Mouse (Mus musculus) activated CD4-positive, CD25-positive, alpha-beta regulatory T cell, adult 9 weeks (primary cell): ENCODE data around the gene Tsga10ip. TPM values are rescaled to one million over a fixed set of nuclear protein-coding genes. Genes with fewer than 3 reads are reported as not detected.

Experiments used
- polyA plus RNA-seq: library from polyadenylated mRNA; unstranded; fragments of 100-300 nt; shearing (Covaris generic); gene quantifications from one replicate; pipeline ENCODE4 v1.2.1, GENCODE M21; 2017

Gene Tsga10ip
- 0.60 TPM for polyA plus RNA-seq

DNA sequence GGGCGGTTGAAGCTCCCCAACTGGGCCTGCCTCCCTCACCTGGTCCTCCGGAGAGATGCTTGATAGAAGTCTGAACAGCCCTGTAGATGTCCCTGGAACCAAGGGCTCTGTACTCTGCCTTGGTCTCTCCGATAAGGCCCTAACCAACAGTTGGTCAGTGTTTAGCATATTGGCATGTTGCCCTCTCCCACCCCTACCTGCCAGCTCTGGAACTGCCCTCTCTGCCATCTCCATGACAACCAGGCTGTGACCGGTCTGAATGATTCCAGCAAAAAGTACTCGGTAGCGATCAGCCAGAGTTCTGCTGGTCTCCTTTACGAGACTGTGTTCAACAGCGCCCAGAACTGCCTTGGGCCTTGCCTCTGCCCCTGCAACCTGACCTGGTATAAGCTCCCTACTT, at the start of gene Tsga10ip:
Gene Tsga10ip, minus strand, starts transcription at position 234 of the 400 bp plus-strand sequence.

DNA sequence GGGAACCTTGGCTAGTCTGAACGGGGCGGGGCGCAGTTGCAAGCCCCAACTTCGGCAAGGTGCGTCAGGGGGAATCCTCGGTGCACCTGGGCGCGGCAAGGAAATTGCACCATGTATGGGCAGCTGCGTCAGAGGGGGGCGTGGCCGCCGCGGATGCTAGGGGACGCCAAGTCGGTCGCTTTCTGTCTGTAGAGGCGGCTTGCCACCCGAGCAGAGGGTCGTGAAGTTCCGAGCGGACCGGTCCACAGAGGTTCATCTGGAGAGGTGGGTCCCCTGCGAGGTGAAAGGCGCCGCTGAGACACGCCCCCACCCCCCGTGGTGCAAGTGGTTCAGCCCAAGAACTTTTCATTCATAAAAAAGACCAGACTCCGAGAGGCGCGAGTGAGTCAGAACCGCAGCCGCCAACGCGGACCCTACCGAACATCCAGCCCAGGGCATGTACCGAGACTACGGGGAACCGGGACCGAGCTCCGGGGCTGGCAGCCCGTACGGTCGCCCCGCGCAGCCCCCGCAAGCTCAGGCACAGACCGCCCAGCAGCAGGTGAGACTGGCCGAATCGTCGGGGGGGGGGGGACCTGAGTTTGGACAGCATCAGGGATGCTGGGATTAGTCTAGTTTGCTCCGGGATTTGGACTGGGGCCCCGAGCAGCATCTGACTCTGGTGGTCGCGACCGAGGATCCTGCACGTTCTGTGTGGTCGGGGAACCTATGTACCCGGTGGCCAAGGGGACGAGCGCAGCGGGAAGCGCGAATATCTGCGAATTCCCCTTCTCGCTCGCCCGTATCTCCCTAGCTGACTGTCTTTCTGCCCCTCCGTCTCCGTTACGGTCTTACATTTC, 45.4 kb upstream of the Tsga10ip start, which contains the start of gene Fosl1:
Gene Fosl1, plus strand, starts transcription at position 33 of the 839 bp plus-strand sequence.

DNA sequence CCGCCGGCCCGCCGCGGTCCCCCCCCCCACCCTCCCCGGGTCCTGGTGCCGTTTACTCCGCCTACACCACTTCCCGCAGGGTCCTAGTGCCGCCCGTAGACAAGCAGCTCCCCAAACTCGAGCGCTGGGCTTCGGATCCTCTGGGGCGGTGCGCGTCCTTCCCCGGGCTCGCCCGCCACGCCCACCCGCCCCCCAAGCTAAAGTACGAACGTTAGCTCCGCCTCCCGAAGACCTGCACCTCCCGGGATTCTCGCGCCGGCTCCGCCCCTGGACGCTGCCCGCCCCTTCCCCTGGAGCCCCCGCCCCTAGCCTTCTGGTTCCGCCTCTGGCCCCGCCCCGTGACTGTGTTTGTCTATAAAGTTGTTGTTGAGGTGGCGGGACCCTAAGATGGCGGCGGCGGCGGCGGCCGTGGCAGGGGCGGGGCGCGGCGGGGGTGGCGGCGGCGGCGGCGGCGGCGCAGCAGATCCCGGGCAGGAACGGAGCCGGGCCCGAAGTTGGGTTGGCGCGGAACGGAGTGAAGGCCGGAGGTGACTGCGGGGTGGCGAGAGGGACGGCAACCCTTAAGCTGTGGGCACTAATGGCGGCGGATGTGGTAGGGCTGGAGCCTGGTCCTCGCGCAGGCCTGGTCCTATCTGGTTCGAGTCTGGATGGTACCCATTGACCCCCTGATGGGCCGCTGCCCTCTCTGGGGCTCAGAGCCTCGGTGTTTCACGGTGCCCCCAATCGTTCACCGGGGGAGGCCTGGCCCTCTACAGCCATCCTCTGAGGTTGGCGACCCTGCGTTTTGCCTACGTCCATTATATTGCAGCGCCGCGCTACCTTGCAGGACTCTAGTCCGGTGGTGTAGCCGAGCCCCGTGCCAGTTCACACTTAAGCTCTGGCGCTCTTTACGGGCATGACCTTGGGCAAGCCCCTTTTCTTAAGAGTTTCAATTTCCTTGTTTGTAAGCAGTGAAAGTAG, 22.7 kb upstream of the Tsga10ip start, which contains the start of the genes Drap1 and AI837181:
Gene Drap1, minus strand, starts transcription at position 198 of the 960 bp plus-strand sequence.
Gene AI837181, plus strand, starts transcription at position 363 of the 960 bp plus-strand sequence.

DNA sequence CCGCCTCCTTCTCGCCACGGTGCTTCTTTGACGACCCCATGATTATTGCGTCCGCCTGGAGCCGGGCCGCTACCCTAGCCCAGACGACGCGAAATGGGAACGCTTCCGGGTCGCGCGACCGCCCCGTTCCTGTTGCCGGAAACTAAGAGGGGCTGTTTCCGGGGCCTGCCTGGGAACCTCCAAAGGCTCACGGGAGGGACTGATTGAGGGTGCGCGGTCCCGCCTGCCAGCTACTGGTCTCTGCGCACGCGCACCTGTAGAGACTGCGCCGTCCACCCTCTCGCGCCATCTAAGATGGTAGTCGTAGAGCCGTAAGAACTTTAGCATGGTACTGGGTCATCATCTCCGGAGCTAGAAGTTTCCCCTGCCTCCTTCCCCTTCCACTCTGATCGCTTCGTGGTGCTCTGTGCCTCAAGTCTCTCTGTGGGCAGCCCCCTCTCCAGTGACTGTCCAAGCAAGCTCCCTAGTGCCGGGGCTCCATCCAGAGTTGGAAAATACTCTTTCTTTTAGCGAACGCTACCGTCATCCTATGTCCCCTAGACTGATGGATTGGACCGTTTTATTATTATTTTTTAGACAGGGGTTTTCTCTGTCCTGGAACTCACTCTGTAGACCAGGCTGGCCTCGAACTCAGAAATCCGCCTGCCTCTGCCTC, 13.6 kb downstream of the Tsga10ip start, which contains the start of gene Sart1:
Gene Sart1, minus strand, starts transcription at position 116 of the 655 bp plus-strand sequence.

DNA sequence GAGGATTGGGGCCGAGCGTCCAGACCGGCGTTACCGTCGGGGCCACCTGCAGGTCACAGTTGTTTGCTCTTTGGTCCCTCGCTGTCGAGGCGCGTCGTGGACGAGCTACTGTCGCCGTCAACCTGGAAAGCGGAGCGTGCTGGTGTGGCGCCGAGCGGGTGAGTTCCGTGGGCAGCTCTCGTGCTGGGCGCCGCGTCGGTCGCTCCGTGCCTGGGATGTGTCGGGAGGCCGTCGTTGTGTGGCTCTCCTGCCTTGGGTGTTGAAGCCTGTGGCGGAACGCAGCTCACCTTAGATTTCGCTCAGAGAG, 35.3 kb downstream of the Tsga10ip start, which contains the start of gene Banf1:
Gene Banf1, minus strand, starts transcription at position 116 of the 307 bp plus-strand sequence.

DNA sequence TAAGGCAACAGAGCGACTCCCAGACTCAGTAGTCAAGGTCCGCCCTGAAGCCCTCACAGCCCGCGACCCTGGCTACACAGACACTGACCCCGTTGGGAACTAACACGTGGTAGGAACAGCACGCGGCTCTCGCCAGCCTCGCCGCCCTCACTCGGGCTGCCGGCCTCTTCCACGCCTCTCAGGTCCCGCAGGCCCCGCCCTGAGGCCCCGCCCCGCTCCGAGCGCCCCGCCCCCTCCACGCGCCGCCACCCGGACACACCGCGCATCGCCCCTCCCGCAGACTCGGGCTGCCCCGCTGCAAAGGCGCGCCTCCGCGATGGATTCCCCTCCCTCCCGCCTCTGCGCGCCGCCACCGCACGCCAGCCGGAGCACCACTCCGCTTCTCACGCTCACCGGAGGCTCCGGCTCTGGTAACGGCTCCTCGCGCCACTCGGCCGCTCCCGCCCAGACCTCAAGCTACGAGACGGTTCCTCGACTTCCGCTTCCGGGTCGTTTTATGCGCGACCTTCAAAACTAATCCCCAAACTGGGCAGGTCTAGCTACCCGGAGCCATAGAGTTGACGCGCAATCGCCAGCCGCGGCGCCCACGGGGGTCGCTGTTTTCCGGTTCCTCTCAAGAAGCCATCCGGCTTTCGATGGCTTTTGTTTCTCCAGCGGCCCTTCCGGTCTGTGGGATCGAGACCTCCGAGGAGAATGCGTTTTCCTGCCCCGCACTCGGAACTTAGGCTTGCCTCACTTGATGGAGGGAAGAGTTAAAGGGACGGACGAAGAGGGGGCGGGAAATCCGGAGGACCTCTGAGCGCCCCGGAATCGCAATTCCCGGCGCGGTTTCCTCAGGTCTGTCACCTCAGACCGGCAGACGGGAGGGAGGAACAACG, 35.9 kb downstream of the Tsga10ip start, which contains the start of gene Eif1ad:
Gene Eif1ad, plus strand, starts transcription at position 567 of the 878 bp plus-strand sequence.

DNA sequence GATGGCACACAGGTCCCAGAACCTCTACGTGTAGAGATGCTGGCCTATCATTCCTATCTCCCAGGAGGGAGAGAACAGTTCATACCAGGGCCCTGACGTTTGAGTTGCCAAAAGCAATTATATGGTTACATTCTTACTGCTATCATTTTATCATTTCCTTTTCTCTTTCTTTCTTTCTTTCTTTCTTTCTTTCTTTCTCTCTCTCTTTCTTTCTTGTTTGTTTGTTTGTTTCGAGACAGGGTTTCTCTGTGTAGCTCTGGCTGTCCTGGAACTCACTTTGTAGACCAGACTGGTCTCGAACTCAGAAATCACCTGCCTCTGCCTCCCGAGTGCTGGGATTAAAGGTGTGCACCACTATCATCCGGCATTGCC, 52.8 kb downstream of the Tsga10ip start, which contains the start of gene Cst6:
Gene Cst6, minus strand, starts transcription at position 73 of the 372 bp plus-strand sequence.

Other genes starting within 250 kb of the Tsga10ip start
- gene Pacs1, start 129.4 kb downstream of the Tsga10ip start, polyA plus RNA-seq: 16.5 TPM
- gene Sf3b2, start 107.1 kb downstream of the Tsga10ip start, polyA plus RNA-seq: 415 TPM
- not detected for gene Gal3st3, start 104.2 kb downstream of the Tsga10ip start, polyA plus RNA-seq
- gene Catsper1, start 66.8 kb downstream of the Tsga10ip start, polyA plus RNA-seq: not detected
- 2.0 TPM for gene Cst6, start 53.0 kb downstream of the Tsga10ip start, polyA plus RNA-seq
- 58.1 TPM for gene Eif1ad, start 35.8 kb downstream of the Tsga10ip start, polyA plus RNA-seq
- 305 TPM for gene Banf1, start 35.4 kb downstream of the Tsga10ip start, polyA plus RNA-seq
- gene Sart1, start 13.8 kb downstream of the Tsga10ip start, polyA plus RNA-seq: 35.0 TPM
- gene Drap1, start 22.5 kb upstream of the Tsga10ip start, polyA plus RNA-seq: 75.7 TPM
- gene AI837181, start 22.6 kb upstream of the Tsga10ip start, polyA plus RNA-seq: 19.2 TPM
- not detected for gene Fosl1, start 45.0 kb upstream of the Tsga10ip start, polyA plus RNA-seq
- gene Ccdc85b, start 55.4 kb upstream of the Tsga10ip start, polyA plus RNA-seq: 5.3 TPM
- 148 TPM for gene Fibp, start 58.1 kb upstream of the Tsga10ip start, polyA plus RNA-seq
- gene Ctsw, start 66.0 kb upstream of the Tsga10ip start, polyA plus RNA-seq: 81.4 TPM
- gene Efemp2, start 71.4 kb upstream of the Tsga10ip start, polyA plus RNA-seq: 2.5 TPM
- gene Mus81, start 85.9 kb upstream of the Tsga10ip start, polyA plus RNA-seq: 81.3 TPM
- 4,076 TPM for gene Cfl1, start 87.9 kb upstream of the Tsga10ip start, polyA plus RNA-seq
- gene 1700020D05Rik, start 101.3 kb upstream of the Tsga10ip start, polyA plus RNA-seq: 0.45 TPM
- 20.1 TPM for gene Snx32, start 108.0 kb upstream of the Tsga10ip start, polyA plus RNA-seq
- not detected for gene Ovol1, start 158.1 kb upstream of the Tsga10ip start, polyA plus RNA-seq
- gene Ap5b1, start 165.5 kb upstream of the Tsga10ip start, polyA plus RNA-seq: 21.4 TPM
- gene Rnaseh2c, start 199.3 kb upstream of the Tsga10ip start, polyA plus RNA-seq: 145 TPM
- 51.5 TPM for gene Kat5, start 207.7 kb upstream of the Tsga10ip start, polyA plus RNA-seq
- 151 TPM for gene Rela, start 235.0 kb upstream of the Tsga10ip start, polyA plus RNA-seq